Mouse (Mus musculus) lung, postnatal 0 days (tissue): ENCODE data around the gene Nthl1.

ENCODE experiments used
- CTCF ChIP-seq: IDR thresholded peaks from 2 replicates; pipeline ENCODE4 v1.5.1; 2016; ENCODE audit warnings: antibody characterized with exemption, mild to moderate bottlenecking
- EP300 ChIP-seq: IDR thresholded peaks from 2 replicates; pipeline ENCODE4 v1.6.1; 2016; ENCODE audit warnings: antibody characterized with exemption, mild to moderate bottlenecking, control low read depth

GRCm38 (mm10) chr17:24608370-24608769 lies 24.1 kb upstream of the Nthl1 start:
- TF ChIP-seq CTCF = no peak
- no peak for TF ChIP-seq EP300
